Mouse (Mus musculus): Measurements from ENCODE around the gene Myo18a. TPM values are rescaled to one million over a fixed set of nuclear protein-coding genes. Genes with fewer than 3 reads are reported as not detected.

Gene Myo18a
- polyA plus RNA-seq, 1 experiment from 2014 or later, result 31.2 TPM

DNA sequence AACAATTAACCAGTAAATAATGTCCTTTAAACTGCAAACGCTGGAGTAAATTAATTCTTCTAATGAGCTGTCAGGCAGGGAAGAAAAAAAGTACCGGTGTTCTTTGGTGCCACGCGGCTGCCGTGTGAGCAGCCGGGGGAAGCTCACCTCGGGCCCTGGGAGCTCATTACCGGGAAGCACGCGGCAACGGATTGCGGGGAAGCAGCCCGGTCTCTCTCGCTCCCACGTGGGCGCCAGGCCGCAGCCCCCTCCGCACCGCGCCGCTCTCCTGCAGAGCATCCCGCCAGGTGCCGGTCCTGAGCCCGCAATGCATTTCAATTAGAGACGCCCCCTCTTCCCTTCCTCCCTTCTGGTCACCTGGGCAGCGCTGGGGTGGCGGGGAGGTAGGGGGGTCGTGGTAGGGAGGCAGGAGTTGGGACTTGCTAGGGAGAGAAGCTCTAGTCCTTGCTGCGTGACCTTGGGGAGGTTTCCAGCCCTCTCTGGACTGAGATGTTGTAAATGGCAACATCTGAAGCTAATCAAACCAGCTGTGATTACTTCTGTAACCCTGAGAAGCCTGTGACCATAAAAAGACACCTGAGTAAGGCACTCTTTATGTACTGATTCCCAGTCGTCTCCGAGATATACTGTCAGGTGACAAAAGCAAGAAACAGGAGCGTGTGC, 151.7 kb downstream of the Myo18a start:
- Histone ChIP-seq H3K9me3 (ENCODE audit: control insufficient read depth, low read length) (no peaks in the 10 kb centered on the region), H3K9ac (ENCODE audit: low read depth, low read length) (no peak overlapping the region), H3K4me3 (ENCODE audit: low read length) (no peak overlapping the region), H3K27me3 (replicated peaks; ENCODE audit: control insufficient read depth, insufficient read depth, low read length) (peaks cover 26% of the 10 kb centered on the region), H3K4me1 (ENCODE audit: control insufficient read depth, insufficient read depth, low read length) (no peaks in the 10 kb centered on the region), H3K36me3 (ENCODE audit: control insufficient read depth, insufficient read depth, low read length) (no peaks in the 10 kb centered on the region), H3K4me2 (ENCODE audit: low read depth, low read length) (peak overlapping the region; percentile 30), H3K27ac (ENCODE audit: low read length) (no peak overlapping the region)
- 3% methylated on average over 32 of the region's 32 CpGs for WGBS
- ATAC-seq, result peak; percentile 23; the same call in 1 of the 2 replicates

Other genes starting within 250 kb of the Myo18a start
- gene Abhd15, start 248.1 kb upstream of the Myo18a start, polyA plus RNA-seq (2015; fragmentation: Nextera tagmentation; extraction: Ambion mirVana), result 4.0 and 4.7 TPM in 2 replicates
- 24.1 and 24.3 TPM in 2 replicates for gene Trp53i13, start 247.3 kb upstream of the Myo18a start, polyA plus RNA-seq (2015; fragmentation: Nextera tagmentation; extraction: Ambion mirVana)
- gene Gm10392, start 244.0 kb upstream of the Myo18a start, polyA plus RNA-seq (2015; fragmentation: Nextera tagmentation; extraction: Ambion mirVana), result 0.10 and 0.12 TPM in 2 replicates
- 9.2 and 9.8 TPM in 2 replicates for gene Taok1, start 155.4 kb upstream of the Myo18a start, polyA plus RNA-seq (2015; fragmentation: Nextera tagmentation; extraction: Ambion mirVana)
- gene Nufip2, start 77.1 kb upstream of the Myo18a start, polyA plus RNA-seq (2015; fragmentation: Nextera tagmentation; extraction: Ambion mirVana), result 3.8 and 4.0 TPM in 2 replicates
- gene Cryba1, start 38.0 kb upstream of the Myo18a start, polyA plus RNA-seq (2015; fragmentation: Nextera tagmentation; extraction: Ambion mirVana), result not detected in 2 replicates
- 0.89 and 1.0 TPM in 2 replicates for gene Gm10277, start 24.5 kb downstream of the Myo18a start, polyA plus RNA-seq (2015; fragmentation: Nextera tagmentation; extraction: Ambion mirVana)
- gene Pipox, start 130.8 kb downstream of the Myo18a start, polyA plus RNA-seq (2015; fragmentation: Nextera tagmentation; extraction: Ambion mirVana), result 55.9 and 65.6 TPM in 2 replicates
- gene Sez6, start 167.6 kb downstream of the Myo18a start, polyA plus RNA-seq (2015; fragmentation: Nextera tagmentation; extraction: Ambion mirVana), result 0.48 and 0.56 TPM in 2 replicates
- 9.4 and 9.5 TPM in 2 replicates for gene Phf12, start 219.5 kb downstream of the Myo18a start, polyA plus RNA-seq (2015; fragmentation: Nextera tagmentation; extraction: Ambion mirVana)

Data from intestine, embryonic 16.5 days (tissue).